Mouse (Mus musculus) cerebellum, adult 2 months (tissue): ENCODE data around the gene Fopnl.

Experiments used
- CTCF ChIP-seq: fragments of 200-500 bp; IDR thresholded peaks from 2 replicates; pipeline ENCODE4 v1.5.1; 2011; ENCODE audit warnings: low read depth, mild to moderate bottlenecking, control low read depth, low read length, moderate library complexity, borderline replicate concordance; ENCODE audit not compliant: insufficient read depth
- POLR2A ChIP-seq: fragments of 200-500 bp; IDR thresholded peaks from 2 replicates; pipeline ENCODE4 v1.6.1; 2011; ENCODE audit warnings: low read length, control low read depth, borderline replicate concordance; ENCODE audit not compliant: insufficient read depth

DNA sequence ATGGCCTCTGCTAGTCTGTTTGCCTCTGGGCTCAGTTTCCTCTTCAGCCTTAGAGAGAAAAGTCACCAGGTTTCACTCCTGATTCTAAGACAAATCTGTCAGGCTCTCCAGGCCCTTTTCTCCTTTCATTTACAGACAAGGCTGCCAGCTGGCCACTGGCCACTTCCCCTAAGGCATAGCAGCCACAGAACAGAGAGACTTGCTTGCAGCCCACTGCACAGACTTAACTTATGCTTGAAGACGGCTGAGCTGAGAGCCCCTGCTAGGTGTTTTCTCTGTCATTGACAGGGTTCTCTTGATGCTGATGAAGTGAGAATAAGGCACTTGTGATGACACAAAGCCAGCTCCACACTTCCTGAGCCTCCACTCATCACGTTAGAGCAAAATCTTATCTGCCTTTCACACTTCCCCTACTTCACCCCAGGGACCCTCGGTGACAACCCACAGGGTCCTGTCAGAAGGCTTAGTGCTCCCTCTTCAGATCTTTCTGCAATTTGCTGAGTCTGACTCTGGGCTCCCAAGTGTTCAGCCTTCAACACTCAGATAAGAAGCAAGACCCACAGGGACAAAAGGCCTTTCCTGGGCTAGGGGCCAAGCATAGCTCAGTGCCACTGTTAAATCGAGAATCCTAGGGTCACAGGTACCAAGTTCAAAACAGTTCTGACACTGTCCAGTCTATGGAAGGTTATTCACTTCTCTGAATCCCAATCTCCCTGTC, 51.8 kb downstream of the Fopnl start:
- TF ChIP-seq CTCF (no peak), POLR2A (no peak)
